Mouse (Mus musculus) liver, embryonic 14.5 days (tissue): ENCODE measurements at regions not wholly inside any gene's neighbourhood (a gene's known extent, or its start where the extent isn't known, plus 50 kb on each side); places are given as distances from the start of the nearest gene placed in this dataset.

ENCODE experiments used
- ATAC-seq: fragments of 200-750 bp; cut with Nextera tagmentation; 2 replicates; pipeline ENCODE4 v1.8.0; 2017; ENCODE audit warnings: moderate number of reproducible peaks, mild to moderate bottlenecking, moderate library complexity; ENCODE audit not compliant: insufficient read depth
- DNase-seq, 3 experiments: peaks; one replicate each; pipeline ENCODE4 v3.0.0-alpha.2; 2012 to 2013; ENCODE audit warnings: low read depth in 3 of 3, low spot score in 3 of 3
- H3K27ac ChIP-seq: fragments of 300-500 bp; sonication (generic); 2 replicates; pipeline ENCODE4 v1.5.1; 2014; ENCODE audit warnings: moderate library complexity, mild to moderate bottlenecking, control low read depth, inconsistent platforms
- H3K27me3 ChIP-seq: fragments of 300-500 bp; sonication (generic); 2 replicates; pipeline ENCODE4 v1.6.1; 2014; ENCODE audit warnings: mild to moderate bottlenecking, low read length, moderate library complexity; ENCODE audit not compliant: control insufficient read depth, insufficient read depth
- H3K36me3 ChIP-seq: fragments of 300-500 bp; sonication (generic); replicated peaks from 2 replicates; pipeline ENCODE4 v1.6.1; 2014; ENCODE audit warnings: low read depth; ENCODE audit not compliant: control insufficient read depth, insufficient read depth
- H3K4me1 ChIP-seq, 2 experiments: fragments of 200-500 bp in 1 of 2; fragments of 300-500 bp in 1 of 2; sonication (generic) in 1 of 2; replicated peaks; 2 replicates each; pipeline ENCODE4 v1.6.1; 2012 to 2014; ENCODE audit warnings: antibody characterized with exemption in 1 of 2, inconsistent platforms in 1 of 2, low read length in 1 of 2; ENCODE audit not compliant: control insufficient read depth in 2 of 2, insufficient read depth in 2 of 2
- H3K4me2 ChIP-seq: fragments of 300-500 bp; sonication (generic); 2 replicates; pipeline ENCODE4 v1.6.1; 2014; ENCODE audit warnings: low read depth, mild to moderate bottlenecking, control low read depth, moderate library complexity
- H3K4me3 ChIP-seq, 2 experiments: fragments of 200-500 bp in 1 of 2; fragments of 300-500 bp in 1 of 2; sonication (generic) in 1 of 2; 2 replicates each; pipeline ENCODE4 v1.5.1; 2012 to 2014; ENCODE audit warnings: low read depth in 2 of 2, low read length in 2 of 2, mild to moderate bottlenecking in 2 of 2, control low read depth in 1 of 2, inconsistent platforms in 1 of 2, moderate library complexity in 1 of 2; ENCODE audit not compliant: insufficient read depth in 1 of 2
- H3K9ac ChIP-seq: fragments of 300-500 bp; sonication (generic); replicated peaks from 2 replicates; pipeline ENCODE4 v1.6.1; 2014; ENCODE audit warnings: mild to moderate bottlenecking, control low read depth, moderate library complexity
- H3K9me3 ChIP-seq: fragments of 300-500 bp; sonication (generic); 2 replicates; pipeline ENCODE4 v1.6.1; 2016; ENCODE audit warnings: low read length, mixed read lengths; ENCODE audit not compliant: control insufficient read depth
- CTCF ChIP-seq: IDR thresholded peaks from 2 replicates; pipeline ENCODE4 v1.5.1; 2016; ENCODE audit warnings: antibody characterized with exemption, low read depth, control low read depth
- EP300 ChIP-seq: IDR thresholded peaks from 2 replicates; pipeline ENCODE4 v1.6.1; 2016; ENCODE audit warnings: antibody characterized with exemption, low read depth
- WGBS: fragments of 180-500 bp; shearing (Covaris S2); extraction: QIAGEN DNeasy Blood & Tissue Kit; methylation state at CpG from one replicate; pipeline ENCODE4 v1.1.7; 2014; ENCODE audit not compliant: insufficient replicate concordance; 5-methylcytosine and 5-hydroxymethylcytosine counted together

DNA sequence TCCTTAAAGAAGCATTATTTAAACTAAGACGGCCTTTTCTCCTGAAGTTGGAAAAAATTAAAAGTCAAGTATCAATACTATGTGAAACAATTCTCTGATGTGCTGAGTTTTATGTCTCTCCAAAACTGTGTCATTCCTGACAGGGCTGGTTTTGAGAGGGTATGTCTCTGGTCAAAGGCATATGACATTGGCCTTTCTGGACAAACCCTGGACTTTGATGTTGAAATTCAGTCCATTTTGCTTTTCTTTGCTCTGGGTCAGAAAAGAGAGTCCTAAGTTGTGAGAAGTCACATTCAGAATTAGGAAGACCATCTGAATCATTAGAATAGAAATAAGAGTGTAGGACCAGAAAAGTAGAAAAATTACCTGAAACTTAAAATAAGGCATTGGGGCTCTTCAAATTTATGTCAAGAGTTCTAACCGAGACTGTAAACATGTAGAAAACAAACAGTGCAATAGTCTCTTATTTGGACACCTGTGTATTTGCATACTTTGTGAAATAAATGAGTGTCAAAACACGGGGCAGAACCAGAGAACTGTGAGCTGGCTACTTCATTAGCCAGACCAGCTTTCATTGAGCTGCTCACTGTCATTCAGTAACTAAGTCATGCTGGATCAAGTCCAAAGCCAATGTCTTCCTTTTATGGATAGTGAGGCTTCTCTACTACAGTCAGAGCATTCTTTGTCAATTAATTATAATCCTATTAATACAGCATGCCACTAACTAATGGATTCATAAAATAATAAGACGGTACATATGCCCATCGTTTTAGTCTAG, 209.3 kb upstream of the Adamts9 start:
- H3K4me3 ChIP-seq, result no peak overlapping the region
- no peaks in the 10 kb centered on the region for H3K9me3 ChIP-seq
- TF ChIP-seq CTCF (no peak), EP300 (no peak)
- H3K36me3 ChIP-seq, result no peaks in the 10 kb centered on the region
- no peaks in the 10 kb centered on the region for H3K27me3 ChIP-seq
- no peak for ATAC-seq
- H3K9ac ChIP-seq, result no peak overlapping the region
- DNase-seq, result no peak
- 56% methylated on average over 5 of the region's 5 CpGs for WGBS
- no peak overlapping the region for H3K27ac ChIP-seq
- no peaks in the 10 kb centered on the region for H3K4me1 ChIP-seq
- no peak overlapping the region for H3K4me2 ChIP-seq

GRCm38 (mm10) chr6:93150531-93150930, 207.2 kb upstream of the Adamts9 start:
- Histone ChIP-seq H3K4me1 (no peaks in the 10 kb centered on the region), H3K9ac (no peak overlapping the region), H3K27ac (no peak overlapping the region), H3K4me2 (no peak overlapping the region), H3K27me3 (no peaks in the 10 kb centered on the region), H3K9me3 (no peaks in the 10 kb centered on the region), H3K36me3 (no peaks in the 10 kb centered on the region), H3K4me3 (no peak overlapping the region)
- 35% methylated on average over 2 of the region's 2 CpGs for WGBS
- DNase-seq (no peak), ATAC-seq (no peak)
- no peak for TF ChIP-seq CTCF
- no peak for TF ChIP-seq EP300

DNA sequence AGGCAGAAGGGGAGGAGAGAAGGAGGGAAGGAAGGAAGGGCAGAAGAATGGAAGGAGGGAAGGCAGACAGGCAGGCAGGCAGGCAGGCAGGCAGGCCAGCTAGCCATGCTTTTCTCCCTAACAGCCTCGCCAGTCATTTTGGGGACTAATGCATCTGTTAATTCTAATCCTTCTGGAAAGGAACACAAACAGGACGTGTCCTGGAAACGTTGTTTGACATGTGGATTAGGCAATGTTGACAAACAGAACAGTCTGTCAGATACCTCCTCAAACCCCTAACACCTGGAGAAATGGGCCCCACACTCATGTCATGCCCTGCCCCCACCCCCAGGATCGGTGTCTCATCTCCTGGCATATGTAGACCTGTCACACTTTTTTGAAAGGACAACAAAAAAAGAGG, 206.7 kb upstream of the Adamts9 start:
- TF ChIP-seq EP300 (no peak), CTCF (no peak)
- DNase-seq (no peak), ATAC-seq (no peak)
- H3K4me2 ChIP-seq, result no peak overlapping the region
- H3K4me3 ChIP-seq, result no peak overlapping the region
- H3K27me3 ChIP-seq, result no peaks in the 10 kb centered on the region
- no peak overlapping the region for H3K9ac ChIP-seq
- no peaks in the 10 kb centered on the region for H3K36me3 ChIP-seq
- 31% methylated on average over 4 of the region's 4 CpGs for WGBS
- H3K27ac ChIP-seq, result no peak overlapping the region
- H3K9me3 ChIP-seq, result no peaks in the 10 kb centered on the region
- no peaks in the 10 kb centered on the region for H3K4me1 ChIP-seq

GRCm38 (mm10) chr6:93140331-93140731, 197.0 kb upstream of the Adamts9 start:
- no peaks in the 10 kb centered on the region for H3K4me1 ChIP-seq
- no peak overlapping the region for H3K4me2 ChIP-seq
- no peaks in the 10 kb centered on the region for H3K36me3 ChIP-seq
- no peak for TF ChIP-seq CTCF
- no peak for TF ChIP-seq EP300
- ATAC-seq (no peak), DNase-seq (no peak)
- H3K9me3 ChIP-seq, result no peaks in the 10 kb centered on the region
- H3K9ac ChIP-seq, result no peak overlapping the region
- WGBS, result 39% methylated on average over 4 of the region's 4 CpGs
- H3K4me3 ChIP-seq, result no peak overlapping the region
- H3K27ac ChIP-seq, result no peak overlapping the region
- no peaks in the 10 kb centered on the region for H3K27me3 ChIP-seq

DNA sequence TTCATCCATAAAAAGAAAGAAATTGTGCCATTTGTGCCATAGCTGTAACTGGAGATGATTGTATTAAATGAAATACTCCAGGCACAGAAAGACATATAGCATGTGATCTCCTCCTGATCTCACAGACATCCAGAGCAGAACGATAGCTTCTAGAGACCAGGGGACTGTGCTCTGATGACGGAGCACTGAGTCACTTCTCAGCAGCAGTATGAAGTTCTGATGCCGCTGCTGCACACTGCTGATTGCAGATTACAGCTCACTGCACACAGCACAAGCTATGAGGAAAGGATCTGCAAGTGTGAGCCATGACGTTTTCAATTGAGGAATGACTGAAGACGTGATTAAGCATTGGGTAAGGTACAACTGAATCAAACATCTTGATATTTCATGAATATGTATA, 190.6 kb upstream of the Adamts9 start:
- DNase-seq (no peak), ATAC-seq (no peak)
- Histone ChIP-seq H3K36me3 (no peaks in the 10 kb centered on the region), H3K4me3 (no peak overlapping the region), H3K4me1 (no peaks in the 10 kb centered on the region), H3K9me3 (no peaks in the 10 kb centered on the region), H3K27me3 (no peaks in the 10 kb centered on the region), H3K9ac (no peak overlapping the region), H3K4me2 (no peak overlapping the region), H3K27ac (no peak overlapping the region)
- TF ChIP-seq EP300 (no peak), CTCF (no peak)
- WGBS, result 52% methylated on average over 5 of the region's 5 CpGs
